Mouse (Mus musculus) Patski (cell line): Measurements from ENCODE around the gene Dclk1. TPM values are rescaled to one million over a fixed set of nuclear protein-coding genes. Genes with fewer than 3 reads are reported as not detected.
"Not testable (repeated sequence)": the region's sequence is repeated elsewhere in the genome, so short reads cannot be mapped to it uniquely, and the experiment has no call there.

Source experiments
- ATAC-seq: fragments of 100-300 bp; one replicate; pipeline ENCODE4 v1.8.0; 2021
- CTCF ChIA-PET: fragments of 350-600 bp; sonication (Branson Sonifier 250); formaldehyde crosslinking; loops from one replicate; lab custom pipeline; 2022; ENCODE audit warnings: inconsistent platforms; lab: Charles Lee
- POLR2A ChIA-PET: fragments of 350-600 bp; sonication (Branson Sonifier 250); formaldehyde crosslinking; loops from one replicate; lab custom pipeline; 2022; ENCODE audit warnings: antibody characterized with exemption, inconsistent platforms; lab: Charles Lee
- DNase-seq: peaks from one replicate; pipeline ENCODE4 v3.0.0-alpha.2; 2011; ENCODE audit warnings: low read depth, low spot score
- H3K27me3 ChIP-seq: fragments of 371-371 bp; one replicate; pipeline ENCODE4 v1.5.1; 2021
- CTCF ChIP-seq: fragments of 100-300 bp; IDR thresholded peaks from one replicate; pipeline ENCODE4 v1.5.1; 2021
- in situ Hi-C: fragments of 300-500 bp; cut with MboI; formaldehyde crosslinking; loops from 3 replicates; pipeline ENCODE4 v1.11.1; 2018; ENCODE audit warnings: low pct_unique_long_range_greater_than_20kb, mixed read lengths
- polyA plus RNA-seq: library from polyadenylated mRNA; unstranded; gene quantifications from one replicate; pipeline ENCODE4 v1.2.3, GENCODE M21; 2021

Dclk1 gene
- polyA plus RNA-seq: 16.7 TPM

DNA sequence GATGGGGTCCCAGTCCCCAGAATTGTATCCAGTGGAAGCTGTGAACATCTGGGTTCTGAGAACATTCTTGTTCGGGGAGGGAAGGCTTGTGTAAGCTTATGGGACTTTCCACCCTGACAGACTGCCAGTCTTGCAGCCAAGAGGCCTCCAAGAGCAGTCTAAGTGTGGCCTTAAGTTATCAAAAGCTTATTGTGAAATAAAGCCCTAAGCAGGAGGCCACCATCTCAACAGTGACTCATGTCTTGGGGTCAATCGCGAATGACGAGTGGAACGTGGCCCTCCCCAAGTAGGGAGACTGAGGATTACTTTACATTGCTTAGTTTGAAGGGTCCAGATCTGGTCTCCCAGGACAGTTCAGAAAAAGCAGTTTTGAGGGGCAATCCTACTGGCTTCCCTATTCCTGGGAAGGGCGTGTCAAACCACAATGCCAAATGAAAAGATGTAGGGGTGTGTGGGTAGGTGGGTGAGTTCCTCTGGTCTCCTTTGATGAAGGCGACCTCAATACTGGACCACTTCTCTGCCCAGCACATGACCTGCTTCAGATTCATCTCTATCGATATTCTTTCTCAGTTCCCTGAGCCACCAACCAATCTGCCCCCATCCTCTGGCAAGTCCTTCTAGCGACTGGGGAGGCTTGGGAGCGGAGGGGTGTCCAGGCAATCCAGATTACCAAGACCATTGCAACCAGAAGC, at the start of gene Dclk1:
TSS of gene Dclk1 (plus strand) at position 635 of the 692 bp plus-strand sequence.
- no peaks in the 10 kb centered on the region for H3K27me3 ChIP-seq
- ATAC-seq (no peak), DNase-seq (no peak)
- in situ Hi-C loops: no loop called here
- POLR2A ChIA-PET: interaction anchor here (0.7 to 1.3 kb wide), 4 partner anchors 9 to 17 kb away, joined by 3 to 4 read pairs (median 3); no protein-coding TSS in a partner anchor
- no peak for TF ChIP-seq CTCF
- CTCF ChIA-PET: interaction anchor here (0.9 to 2.1 kb wide), 10 partner anchors 9 to 113 kb away, joined by 3 to 5 read pairs (median 3); no protein-coding TSS in a partner anchor

DNA sequence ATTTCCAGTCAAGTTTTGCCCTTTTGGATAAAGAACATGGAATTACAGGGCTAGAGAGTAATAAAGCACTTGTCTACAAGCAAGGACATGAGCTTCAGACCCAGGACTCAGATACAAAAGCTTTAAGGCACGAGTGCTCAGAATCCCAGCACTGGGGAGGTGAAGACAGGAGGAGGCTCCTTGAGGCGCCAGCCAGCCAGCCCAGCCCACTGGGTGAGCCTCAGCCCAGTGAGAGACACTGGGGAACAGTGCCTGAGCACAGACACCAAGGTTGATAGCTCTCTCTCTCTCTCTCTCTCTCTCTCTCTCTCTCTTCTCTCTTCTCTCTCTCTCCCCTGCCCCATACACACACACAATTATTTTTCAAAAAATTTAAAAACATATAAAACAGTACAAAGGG, 48.8 kb upstream of the Dclk1 start:
- in situ Hi-C loops: no loop called here
- no peak for DNase-seq
- no peaks in the 10 kb centered on the region for H3K27me3 ChIP-seq
- CTCF ChIA-PET: interaction anchor here (0.9 to 2.7 kb wide), 4 partner anchors 11 to 86 kb away, joined by 3 to 8 read pairs (median 5); partner anchors contain the start of gene Sohlh2
- POLR2A ChIA-PET: interaction anchor here (0.6 kb wide), 1 partner anchor 116 kb away, joined by 5 read pairs; no protein-coding TSS in a partner anchor
- no peak for ATAC-seq
- TF ChIP-seq CTCF: no peak

DNA sequence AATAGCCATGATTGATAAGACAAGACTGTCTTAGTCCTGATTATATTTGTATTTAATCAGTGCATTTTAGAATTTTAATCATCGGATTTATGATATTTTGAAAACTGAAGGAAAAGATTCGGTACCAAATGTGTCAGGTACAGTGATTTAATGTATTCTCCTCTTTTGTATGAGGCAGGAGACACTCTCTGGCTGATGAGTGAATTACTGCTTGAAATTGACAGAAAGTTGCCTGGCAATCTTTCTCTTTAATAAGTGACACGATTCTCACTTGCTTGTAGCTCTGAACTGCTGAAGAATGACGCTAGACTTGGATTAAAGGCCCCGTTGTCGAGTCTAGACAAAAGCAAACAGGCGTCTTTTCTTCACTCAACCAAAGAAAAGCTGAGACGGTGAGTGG, 47.4 kb upstream of the Dclk1 start:
- no peak for DNase-seq
- ATAC-seq: no peak
- in situ Hi-C loops: no loop called here
- ChIA-PET POLR2A (interaction anchor here (0.6 kb wide), 1 partner anchor 28 kb away, joined by 3 read pairs; no protein-coding TSS in a partner anchor), CTCF (interaction anchor here (2.7 kb wide), 1 partner anchor 12 kb away, joined by 8 read pairs; the partner anchor contains the start of gene Sohlh2)
- no peaks in the 10 kb centered on the region for H3K27me3 ChIP-seq
- no peak for TF ChIP-seq CTCF

DNA sequence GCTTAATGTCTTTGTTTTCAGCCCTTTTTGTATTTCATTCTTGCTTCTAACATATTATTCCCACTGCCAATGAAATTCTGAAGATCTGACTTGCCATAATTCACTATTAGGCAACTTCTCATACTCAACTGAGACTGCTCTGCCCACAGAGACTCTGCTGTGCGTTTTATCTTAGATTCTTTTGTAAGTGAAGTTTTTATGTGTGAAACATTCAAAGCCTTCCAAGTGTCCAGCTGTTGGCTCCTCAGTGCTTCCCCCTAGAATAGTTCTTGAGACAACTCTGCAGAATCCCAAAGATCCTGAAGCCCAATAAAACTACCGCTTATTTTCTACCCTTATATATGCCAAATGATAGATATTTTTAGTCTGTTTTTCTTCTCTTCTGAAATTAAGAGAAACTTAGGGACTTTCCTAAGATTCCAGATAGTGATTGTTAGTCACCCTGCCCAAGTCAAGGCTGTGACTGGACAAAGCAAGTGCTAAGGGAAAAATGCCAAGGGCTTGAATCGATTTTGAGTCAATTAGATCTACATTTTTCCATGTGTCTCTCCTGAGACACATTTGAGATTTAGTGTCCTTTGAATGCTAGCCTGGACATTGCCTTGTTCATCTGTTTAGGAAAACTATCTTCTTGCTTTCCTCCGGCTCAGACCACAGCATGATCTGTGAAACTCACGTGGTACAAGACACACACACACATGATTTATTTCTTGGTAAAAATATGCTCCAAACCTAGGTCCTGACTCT, 46.4 kb upstream of the Dclk1 start:
- no peak for ATAC-seq
- no peak for DNase-seq
- H3K27me3 ChIP-seq: no peaks in the 10 kb centered on the region
- ChIA-PET CTCF (interaction anchor here (1.0 kb wide), 1 partner anchor 43 kb away, joined by 3 read pairs; no protein-coding TSS in a partner anchor), POLR2A (no interaction called here)
- no peak for TF ChIP-seq CTCF
- in situ Hi-C loops: no loop called here

DNA sequence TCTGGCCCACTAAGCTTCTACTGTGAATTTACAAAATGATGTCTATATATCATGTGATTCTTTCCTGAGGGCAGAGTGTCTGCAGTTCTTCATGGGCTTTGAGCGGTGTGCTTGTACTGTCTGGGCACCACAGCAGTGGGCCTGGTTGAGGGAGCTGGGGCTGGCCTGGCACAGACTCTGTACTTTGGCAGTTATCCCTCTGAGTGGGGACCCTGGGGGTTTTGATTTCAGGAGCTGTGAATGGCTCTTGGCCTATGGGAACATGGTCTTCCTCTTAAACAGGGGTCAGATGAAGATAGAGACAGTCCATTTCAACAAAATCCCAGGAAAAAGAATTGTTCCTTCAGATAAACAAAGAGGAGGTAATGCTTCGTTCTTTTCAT, 45.8 kb upstream of the Dclk1 start:
- POLR2A ChIA-PET: no interaction called here
- CTCF ChIA-PET: interaction anchor here (1.0 kb wide), 1 partner anchor 43 kb away, joined by 3 read pairs; no protein-coding TSS in a partner anchor
- TF ChIP-seq CTCF: no peak
- DNase-seq (no peak), ATAC-seq (no peak)
- in situ Hi-C loops: no loop called here
- H3K27me3 ChIP-seq: no peaks in the 10 kb centered on the region

DNA sequence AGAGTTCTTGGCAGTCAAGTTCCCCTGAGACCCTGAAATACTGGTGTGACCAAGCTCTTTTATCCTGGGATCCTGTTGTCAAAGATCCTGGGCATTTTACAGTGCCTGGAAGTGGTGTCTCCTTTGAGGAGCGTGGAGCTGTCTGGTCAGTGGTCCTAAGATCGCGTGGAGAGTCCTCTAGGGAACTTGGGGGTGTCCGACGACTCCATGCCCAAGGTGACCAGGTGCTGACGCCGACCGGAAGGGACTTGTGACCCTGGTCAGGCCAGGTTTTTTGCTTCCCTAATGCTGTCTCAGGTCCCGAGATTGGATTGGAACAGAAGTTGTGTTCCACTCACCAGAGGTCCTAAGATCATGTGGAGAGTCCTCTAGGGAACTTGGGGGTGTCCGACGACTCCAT, 38.5 kb upstream of the Dclk1 start:
- H3K27me3 ChIP-seq, in situ Hi-C loops, DNase-seq, CTCF ChIA-PET, ATAC-seq, POLR2A ChIA-PET: not testable (repeated sequence)

DNA sequence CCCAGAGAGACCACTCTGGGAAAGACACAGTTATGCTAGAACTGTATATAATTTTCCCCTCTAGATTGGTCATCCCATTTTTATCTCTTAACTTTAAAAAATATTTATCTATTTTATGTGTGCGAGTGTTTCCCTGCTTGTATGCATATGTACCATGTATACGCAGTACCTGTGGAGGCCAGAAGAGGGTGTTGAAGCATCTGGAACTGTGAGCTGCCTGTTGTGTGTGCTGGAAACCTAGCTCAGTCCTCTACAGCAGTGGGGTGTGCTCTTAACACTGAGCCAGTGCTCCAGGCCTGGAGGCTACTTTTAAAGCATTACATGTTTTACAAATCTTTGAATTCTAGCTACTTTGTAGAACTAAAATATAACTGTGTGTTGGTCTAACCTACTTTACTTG, 35.8 kb upstream of the Dclk1 start:
- TF ChIP-seq CTCF: peak; percentile 58
- H3K27me3 ChIP-seq: no peaks in the 10 kb centered on the region
- in situ Hi-C loops: no loop called here
- ATAC-seq (no peak), DNase-seq (no peak)
- ChIA-PET POLR2A (no interaction called here), CTCF (interaction anchor here (0.6 to 1.7 kb wide), 7 partner anchors 16 to 148 kb away, joined by 3 to 5 read pairs (median 3); no protein-coding TSS in a partner anchor)

DNA sequence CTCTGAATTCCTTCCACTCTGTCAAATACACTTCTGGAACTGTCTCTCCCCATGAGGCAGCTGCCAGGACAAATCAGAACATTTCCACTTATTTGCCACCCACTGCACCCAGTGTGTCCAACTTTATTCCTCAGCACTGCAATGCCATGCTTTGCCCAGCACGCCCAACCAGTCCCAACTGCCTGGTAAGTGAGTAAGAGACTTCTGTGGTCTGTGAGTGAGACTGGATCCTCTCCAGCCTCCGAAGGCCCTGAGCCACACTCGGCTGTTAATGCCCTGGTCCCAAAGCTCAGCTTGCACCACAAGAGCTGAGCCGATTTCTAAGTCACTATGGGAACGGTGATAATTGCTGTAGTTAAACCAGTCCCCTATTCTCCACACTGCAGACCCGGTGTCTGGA, 34.5 kb upstream of the Dclk1 start:
- CTCF ChIA-PET: interaction anchor here (1.2 to 1.7 kb wide), 3 partner anchors 21 to 142 kb away, joined by 3 to 5 read pairs (median 3); no protein-coding TSS in a partner anchor
- H3K27me3 ChIP-seq: no peaks in the 10 kb centered on the region
- in situ Hi-C loops: no loop called here
- DNase-seq (no peak), ATAC-seq (no peak)
- POLR2A ChIA-PET: no interaction called here
- TF ChIP-seq CTCF: no peak

DNA sequence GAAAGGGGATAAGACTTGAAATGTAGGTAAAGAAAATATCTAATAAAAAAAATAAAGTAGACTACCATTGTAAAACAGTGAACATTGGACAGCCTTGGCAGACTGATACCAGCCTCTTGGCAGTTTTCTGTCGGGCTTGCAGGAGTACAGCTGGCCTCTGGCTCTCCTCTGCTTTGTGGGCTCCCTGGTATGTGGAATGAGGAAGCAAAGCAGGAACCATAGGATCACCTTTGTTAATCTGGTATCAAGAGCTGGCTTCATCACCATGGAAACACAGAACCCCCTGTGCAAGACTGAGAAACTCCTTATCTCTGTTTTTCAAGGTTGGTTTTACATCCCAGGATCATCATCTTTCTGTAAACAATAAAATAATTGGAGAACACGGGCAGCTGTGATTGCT, 29.9 kb upstream of the Dclk1 start:
- POLR2A ChIA-PET: no interaction called here
- DNase-seq (no peak), ATAC-seq (no peak)
- no peaks in the 10 kb centered on the region for H3K27me3 ChIP-seq
- in situ Hi-C loops: loop anchor here (10.0 kb wide), 1 partner anchor 143 kb away; no protein-coding TSS in a partner anchor
- CTCF ChIA-PET: interaction anchor here (0.8 to 1.6 kb wide), 5 partner anchors 9 to 59 kb away, joined by 3 to 4 read pairs (median 3); no protein-coding TSS in a partner anchor
- TF ChIP-seq CTCF: no peak

DNA sequence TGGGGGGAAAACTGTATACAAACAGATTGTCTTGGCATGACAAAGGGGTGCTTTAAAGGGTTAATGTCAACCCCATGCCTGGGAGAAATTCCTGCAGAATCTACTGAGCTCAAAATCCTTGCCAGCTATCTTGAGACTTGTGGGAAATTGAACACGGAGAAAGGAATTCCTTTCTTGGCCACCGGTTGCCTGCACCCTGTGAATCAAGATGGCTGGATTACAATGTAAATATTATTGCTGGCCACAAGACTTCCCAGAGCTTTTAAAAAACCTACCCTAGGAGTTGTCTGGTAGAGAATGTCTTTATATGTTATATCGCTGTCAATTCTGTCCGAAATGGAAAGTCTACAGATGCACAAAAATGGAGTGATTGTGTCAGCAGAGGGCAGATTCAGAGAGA, 28.4 kb upstream of the Dclk1 start:
- CTCF ChIA-PET: interaction anchor here (1.1 to 1.5 kb wide), 8 partner anchors 8 to 140 kb away, joined by 3 to 5 read pairs (median 3); no protein-coding TSS in a partner anchor
- ATAC-seq: no peak
- TF ChIP-seq CTCF: no peak
- in situ Hi-C loops: loop anchor here (10.0 kb wide), 1 partner anchor 141 kb away; no protein-coding TSS in a partner anchor
- POLR2A ChIA-PET: interaction anchor here (0.5 to 1.0 kb wide), 3 partner anchors 60 to 120 kb away, joined by 3 read pairs; no protein-coding TSS in a partner anchor
- DNase-seq: no peak
- H3K27me3 ChIP-seq: no peaks in the 10 kb centered on the region
